25 mouse cellular contexts compared by ENCODE assay signal in the genomic region with DNA sequence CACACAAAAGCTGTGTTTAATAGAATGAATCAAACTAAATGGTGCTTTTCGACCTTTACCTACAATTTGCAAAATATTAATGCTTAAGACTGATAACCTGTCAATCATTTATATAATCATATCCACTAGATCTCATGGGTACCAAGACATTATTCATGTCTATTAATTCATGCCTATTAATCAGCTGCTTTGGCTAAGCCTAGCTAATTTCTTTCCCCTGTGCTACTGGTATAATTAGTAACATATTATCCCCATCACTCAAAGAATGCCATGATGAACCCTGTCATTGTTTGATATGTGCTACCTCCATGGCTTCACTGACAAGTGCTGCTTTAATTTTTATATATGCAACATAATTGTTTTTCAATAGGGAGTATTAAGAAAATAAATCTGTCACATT.
"Had no signal": no experiment of that assay in that cellular context is flagged by ENCODE, and none has a peak within 500 bp of the region (broad histone marks: within the 10 kb centered on the region; RNA-seq: fewer than 3 reads in every experiment).

No protein-coding gene starts in this region.

- H3K4me2 ChIP-seq: heart, embryonic 11.5 days; heart, embryonic 13.5 days; heart, embryonic 15.5 days; intestine, embryonic 15.5 days; limb, embryonic 13.5 days; limb, embryonic 15.5 days; liver, embryonic 12.5 days had no signal

- DNase-seq: gastrocnemius, adult 2 months; gastrocnemius, postnatal 14 days; gastrocnemius, postnatal 36 days; heart, adult 11 months; heart, adult 2 months; heart, postnatal 14 days; heart, postnatal 36 days; kidney, adult 18-20 months; kidney, adult 8-10 months; kidney, postnatal 10 days; kidney, postnatal 25 days; kidney, postnatal 4 days; layer of hippocampus, postnatal 36 days; left cerebral cortex, postnatal 4 days had no signal

- H3K9me3 ChIP-seq: intestine, embryonic 15.5 days; limb, embryonic 15.5 days; liver, embryonic 12.5 days had no signal

- H3K4me3 ChIP-seq: gastrocnemius, adult 2 months; heart, adult 2 months; heart, embryonic 13.5 days; heart, embryonic 15.5 days; intestine, embryonic 15.5 days; layer of hippocampus, adult 2 months; limb, embryonic 13.5 days; limb, embryonic 15.5 days; liver, embryonic 12.5 days had no signal

- H3K27me3 ChIP-seq: heart, embryonic 13.5 days; heart, embryonic 15.5 days; intestine, embryonic 15.5 days; limb, embryonic 13.5 days; limb, embryonic 15.5 days; liver, embryonic 12.5 days had no signal

- H3K4me1 ChIP-seq: heart, embryonic 13.5 days; heart, embryonic 15.5 days; intestine, embryonic 15.5 days; limb, embryonic 13.5 days; limb, embryonic 15.5 days; liver, embryonic 12.5 days had no signal

- H3K27ac ChIP-seq: gastrocnemius, adult 2 months; heart, adult 2 months; heart, embryonic 13.5 days; heart, embryonic 15.5 days; intestine, embryonic 15.5 days; layer of hippocampus, adult 2 months; limb, embryonic 13.5 days; limb, embryonic 15.5 days; liver, embryonic 12.5 days; liver, embryonic 14.5 days had no signal

- H3K9ac ChIP-seq: heart, embryonic 13.5 days; heart, embryonic 15.5 days; intestine, embryonic 15.5 days; limb, embryonic 13.5 days; limb, embryonic 15.5 days; liver, embryonic 12.5 days; liver, embryonic 14.5 days had no signal

- ATAC-seq: inflammation-experienced regulatory T-cells, adult 6 months; intestine, embryonic 15.5 days; intestine, postnatal 0 days; liver, embryonic 12.5 days had no signal

- H3K36me3 ChIP-seq: heart, embryonic 13.5 days; heart, embryonic 15.5 days; intestine, embryonic 15.5 days; limb, embryonic 13.5 days; limb, embryonic 15.5 days; liver, embryonic 12.5 days had no signal
